Mouse (Mus musculus) CD4-positive, CD25-positive, alpha-beta regulatory T cell, adult 9 weeks (primary cell): ENCODE data around the gene Lsm11. TPM values are rescaled to one million over a fixed set of nuclear protein-coding genes. Genes with fewer than 3 reads are reported as not detected.

Experiments used
- polyA plus RNA-seq: library from polyadenylated mRNA; unstranded; fragments of 100-300 nt; shearing (Covaris generic); gene quantifications from one replicate; pipeline ENCODE4 v1.2.1, GENCODE M21; 2017

Lsm11 gene
- 1.4 TPM for polyA plus RNA-seq

DNA sequence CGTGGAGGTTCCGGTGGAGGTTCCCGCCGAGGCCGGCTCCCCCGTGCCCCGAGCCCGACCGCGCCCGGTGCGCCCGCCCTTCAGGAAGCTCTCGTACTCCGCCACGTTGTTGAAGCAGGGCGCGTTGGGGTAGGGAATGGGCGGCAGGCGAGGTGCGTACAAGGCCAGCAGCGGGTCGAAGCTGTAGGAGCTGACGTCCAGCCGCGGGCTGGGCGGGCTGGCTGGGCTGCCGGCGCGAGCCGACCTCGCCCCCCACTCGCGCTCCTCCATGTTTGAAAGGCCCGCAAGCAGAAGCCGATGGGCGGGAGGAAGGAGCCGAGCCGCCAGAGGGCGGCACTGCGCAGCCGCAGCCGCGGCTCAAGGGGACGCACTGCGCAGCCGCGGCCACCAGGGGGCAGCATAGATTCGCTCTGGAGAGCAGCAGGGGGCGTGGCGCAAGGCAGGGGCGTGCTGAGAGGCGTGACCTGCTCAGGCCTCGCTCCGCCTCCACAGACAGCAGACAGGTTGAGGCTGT lies at the start of gene Lsm11:
TSS of gene Lsm11 (minus strand) at position 293 of the 514 bp plus-strand sequence.

DNA sequence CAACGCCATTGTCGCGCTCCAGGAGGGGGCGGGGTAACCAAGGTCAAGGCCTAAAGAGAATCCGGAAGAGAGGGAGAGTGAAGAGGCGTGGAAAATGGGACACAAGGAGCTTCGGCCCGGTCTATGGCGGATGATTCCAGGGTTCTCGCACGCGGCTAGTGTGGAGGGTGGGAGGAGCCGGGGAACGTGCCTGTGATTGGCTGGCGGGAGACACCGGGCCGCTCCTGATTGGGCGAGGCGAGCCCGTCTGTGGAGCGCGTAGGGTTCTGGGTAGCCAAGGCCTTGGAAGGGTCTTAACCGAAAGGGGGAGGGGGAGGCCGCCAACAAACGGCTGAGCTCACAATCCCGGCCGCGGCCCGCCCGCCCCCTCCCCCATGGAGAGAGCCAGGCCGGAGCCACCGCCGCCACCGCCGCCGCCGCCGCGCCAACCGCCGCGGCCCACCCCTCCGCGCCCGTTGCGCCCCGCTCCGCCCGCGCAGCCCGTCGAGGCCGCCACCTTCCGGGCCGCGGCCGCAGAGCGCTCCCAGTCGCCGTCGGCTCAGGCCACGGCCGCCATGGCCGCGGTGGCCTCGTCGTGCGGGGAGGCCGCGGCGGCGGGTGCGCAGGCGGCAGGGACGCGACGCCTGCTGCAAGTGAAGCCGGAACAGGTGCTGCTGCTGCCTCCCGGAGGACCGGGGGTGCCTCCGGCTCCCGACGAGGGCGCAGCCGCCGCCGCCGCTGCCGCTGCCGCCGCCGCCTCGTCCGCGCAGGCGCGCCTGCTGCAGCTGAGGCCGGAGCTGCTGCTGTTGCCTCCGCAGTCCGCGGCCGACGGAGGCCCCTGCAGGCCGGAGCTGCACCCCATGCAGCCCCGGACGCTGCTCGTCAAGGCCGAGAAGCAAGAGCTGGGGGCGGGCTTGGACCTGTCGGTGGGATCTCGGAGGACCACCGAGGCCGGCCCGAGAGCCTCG lies 35.5 kb upstream of the Lsm11 start, which contains the start of gene Sox30:
TSS of gene Sox30 (plus strand) at position 365 of the 947 bp plus-strand sequence.

DNA sequence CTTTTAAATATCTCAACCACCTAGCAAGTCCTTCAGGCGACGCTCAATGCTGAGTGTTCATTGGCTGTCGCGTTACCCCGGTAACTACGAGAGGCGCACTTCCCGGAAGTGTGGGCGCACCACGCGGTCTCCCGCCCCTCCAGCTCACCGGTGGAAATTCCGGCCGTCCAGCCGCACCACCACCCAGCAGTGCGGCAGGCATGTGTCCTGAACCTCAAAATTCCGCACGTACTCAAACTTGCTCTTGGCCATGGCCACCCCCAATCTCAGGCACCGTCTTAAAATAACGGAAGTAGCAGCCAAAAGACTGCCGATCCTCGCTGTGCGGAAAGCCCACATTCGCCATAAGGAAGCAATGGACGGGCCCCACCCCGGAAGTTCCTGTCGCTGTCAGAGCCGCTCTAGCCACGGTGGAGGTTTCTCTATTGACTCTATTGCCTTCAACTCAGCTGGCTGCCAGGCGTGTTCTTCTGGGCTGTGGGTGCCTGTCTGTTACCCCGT lies 10.4 kb upstream of the Lsm11 start, which contains the start of gene Thg1l:
TSS of gene Thg1l (minus strand) at position 368 of the 501 bp plus-strand sequence.

Other genes with a start within 250 kb of the Lsm11 start
- 26.8 TPM for gene Clint1, start 92.9 kb downstream of the Lsm11 start, polyA plus RNA-seq
- 8.4 TPM for gene Thg1l, start 10.6 kb upstream of the Lsm11 start, polyA plus RNA-seq
- not detected for gene Sox30, start 35.4 kb upstream of the Lsm11 start, polyA plus RNA-seq
- 12.1 TPM for gene Gm12166, start 107.4 kb upstream of the Lsm11 start, polyA plus RNA-seq
- 62.6 TPM for gene Adam19, start 111.1 kb upstream of the Lsm11 start, polyA plus RNA-seq
- 0.24 TPM for gene Nipal4, start 221.6 kb upstream of the Lsm11 start, polyA plus RNA-seq